Mouse (Mus musculus) ES-Bruce4 (cell line): ENCODE measurements around the gene Tnfrsf1a.

Source experiments
- CTCF ChIP-seq: IDR thresholded peaks from one replicate; pipeline ENCODE4 v1.8.1; 2011; ENCODE audit warnings: low read depth, low read length
- POLR2A ChIP-seq: IDR thresholded peaks from one replicate; pipeline ENCODE4 v1.8.1; 2011; ENCODE audit warnings: low read length; ENCODE audit not compliant: insufficient read depth

GRCm38 (mm10) chr6:125359999-125360398 is 10.8 kb downstream of the Tnfrsf1a start:
- TF ChIP-seq CTCF (peak; percentile 63), POLR2A (no peak)
